Mouse (Mus musculus) ovary, postnatal 10 days (tissue): ENCODE measurements around the gene Rnpepl1.

Experiments
- DNase-seq: peaks from one replicate; pipeline ENCODE4 v3.0.0; 2022; ENCODE audit warnings: low spot score

Rnpepl1 gene

GRCm38 (mm10) chr1:92906779-92907631, 3.6 kb upstream of the Rnpepl1 start, which contains the start of gene Dusp28:
Gene Dusp28, plus strand, starts transcription at chr1:92906981.
- peak; percentile 67 for DNase-seq

- DNase-seq = no peak
Measured at GRCm38 (mm10) chr1:92907632-92908360, 2.8 kb upstream of the Rnpepl1 start.

- DNase-seq = no peak
Measured at GRCm38 (mm10) chr1:92908664-92909063, 1.9 kb upstream of the Rnpepl1 start.

- no peak for DNase-seq
Measured at GRCm38 (mm10) chr1:92909068-92909467, 1.5 kb upstream of the Rnpepl1 start.

GRCm38 (mm10) chr1:92910925-92911720, 540 bp downstream of the Rnpepl1 start:
- peak; percentile 41 for DNase-seq

GRCm38 (mm10) chr1:92911721-92912138, 1.1 kb downstream of the Rnpepl1 start:
- DNase-seq = no peak

- DNase-seq = no peak
Measured at GRCm38 (mm10) chr1:92912286-92912685, 1.7 kb downstream of the Rnpepl1 start.

- no peak for DNase-seq
Measured at GRCm38 (mm10) chr1:92914239-92914638, 3.7 kb downstream of the Rnpepl1 start.

- no peak for DNase-seq
Measured at GRCm38 (mm10) chr1:92914993-92915392, 4.4 kb downstream of the Rnpepl1 start.

- DNase-seq = no peak
Measured at GRCm38 (mm10) chr1:92916725-92917124, 6.1 kb downstream of the Rnpepl1 start.

- no peak for DNase-seq
Measured at GRCm38 (mm10) chr1:92919151-92919550, 8.6 kb downstream of the Rnpepl1 start.

GRCm38 (mm10) chr1:92919775-92920174, 9.2 kb downstream of the Rnpepl1 start:
- DNase-seq = no peak

GRCm38 (mm10) chr1:92920474-92921200, 10.1 kb downstream of the Rnpepl1 start:
- DNase-seq = no peak

GRCm38 (mm10) chr1:92921496-92921895, 10.9 kb downstream of the Rnpepl1 start:
- no peak for DNase-seq

- DNase-seq = no peak
Measured at GRCm38 (mm10) chr1:92930171-92930706, 19.7 kb downstream of the Rnpepl1 start.

- no peak for DNase-seq
Measured at GRCm38 (mm10) chr1:92933611-92934010, 23.0 kb downstream of the Rnpepl1 start.

- peak; percentile 85 for DNase-seq
Measured at GRCm38 (mm10) chr1:92934182-92934827, 23.7 kb downstream of the Rnpepl1 start, which contains the start of gene Capn10. Gene Capn10, plus strand, starts transcription at chr1:92934376.

GRCm38 (mm10) chr1:92935054-92935962, 24.7 kb downstream of the Rnpepl1 start:
- no peak for DNase-seq

- no peak for DNase-seq
Measured at GRCm38 (mm10) chr1:92935977-92936376, 25.4 kb downstream of the Rnpepl1 start.

GRCm38 (mm10) chr1:92936467-92936866, 25.9 kb downstream of the Rnpepl1 start:
- DNase-seq = no peak
